Mouse (Mus musculus) hindbrain, embryonic 15.5 days (tissue): ENCODE results near the gene Tmem119. TPM values are rescaled to one million over a fixed set of nuclear protein-coding genes. Genes with fewer than 3 reads are reported as not detected.

ENCODE experiments used
- ATAC-seq: fragments of 200-750 bp; cut with Nextera tagmentation; 2 replicates; pipeline ENCODE4 v1.8.0; 2017; ENCODE audit warnings: low read depth, moderate number of reproducible peaks, moderate TSS enrichment; ENCODE audit not compliant: low FRiP score
- H3K27ac ChIP-seq: fragments of 300-500 bp; sonication (generic); replicated peaks from 2 replicates; pipeline ENCODE4 v1.5.1; 2015; ENCODE audit warnings: mild to moderate bottlenecking, inconsistent platforms
- H3K27me3 ChIP-seq: fragments of 300-500 bp; sonication (generic); 2 replicates; pipeline ENCODE4 v1.6.1; 2015; ENCODE audit warnings: control low read depth, inconsistent platforms
- H3K36me3 ChIP-seq: fragments of 300-500 bp; sonication (generic); 2 replicates; pipeline ENCODE4 v1.6.1; 2015; ENCODE audit warnings: control low read depth, inconsistent platforms
- H3K4me1 ChIP-seq: fragments of 300-500 bp; sonication (generic); replicated peaks from 2 replicates; pipeline ENCODE4 v1.6.1; 2015; ENCODE audit warnings: control low read depth, inconsistent platforms
- H3K4me2 ChIP-seq: fragments of 300-500 bp; sonication (generic); 2 replicates; pipeline ENCODE4 v1.6.1; 2015; ENCODE audit warnings: moderate library complexity, mild to moderate bottlenecking, inconsistent platforms
- H3K4me3 ChIP-seq: fragments of 300-500 bp; sonication (generic); 2 replicates; pipeline ENCODE4 v1.5.1; 2015; ENCODE audit warnings: mild to moderate bottlenecking, inconsistent platforms
- H3K9ac ChIP-seq: fragments of 300-500 bp; sonication (generic); 2 replicates; pipeline ENCODE4 v1.6.1; 2015; ENCODE audit warnings: inconsistent platforms
- H3K9me3 ChIP-seq: fragments of 300-500 bp; sonication (generic); 2 replicates; pipeline ENCODE4 v1.6.1; 2016; ENCODE audit warnings: control low read depth, inconsistent platforms
- WGBS: fragments of 180-500 bp; shearing (Covaris S2); methylation state at CpG from one replicate; pipeline ENCODE4 v1.1.7; 2015; 5-methylcytosine and 5-hydroxymethylcytosine counted together
- polyA plus RNA-seq: library from polyadenylated mRNA; unstranded; fragments of >200 nt; fragmentation: Nextera tagmentation; extraction: Ambion mirVana; gene quantifications from 2 replicates; pipeline ENCODE4 v1.2.1, GENCODE M21; 2015

The Tmem119 gene
- polyA plus RNA-seq, 1 experiment from 2014 or later, result 6.5 TPM

- Histone ChIP-seq H3K4me3 (peak overlapping the region; percentile 93), H3K9me3 (no peaks in the 10 kb centered on the region), H3K4me1 (peaks cover 33% of the 10 kb centered on the region), H3K27me3 (no peaks in the 10 kb centered on the region), H3K36me3 (peaks cover 21% of the 10 kb centered on the region), H3K9ac (peak overlapping the region; percentile 80), H3K27ac (peak overlapping the region; percentile 99), H3K4me2 (peak overlapping the region; percentile 97)
- ATAC-seq, result peak; percentile 87
- WGBS, result under 1% methylated on average over 92 of the region's 97 CpGs
Measured at GRCm38 (mm10) chr5:113771213-113772162, 28.8 kb downstream of the Tmem119 start.

GRCm38 (mm10) chr5:113768806-113769205, 31.5 kb downstream of the Tmem119 start:
- H3K9ac ChIP-seq, result no peak overlapping the region
- H3K4me1 ChIP-seq, result peaks cover 31% of the 10 kb centered on the region
- 95% methylated on average over 8 of the region's 8 CpGs for WGBS
- no peak overlapping the region for H3K4me3 ChIP-seq
- H3K36me3 ChIP-seq, result no peaks in the 10 kb centered on the region
- H3K27me3 ChIP-seq, result no peaks in the 10 kb centered on the region
- H3K9me3 ChIP-seq, result no peaks in the 10 kb centered on the region
- no peak overlapping the region; the same call in 1 of the 2 replicates for H3K4me2 ChIP-seq
- no peak overlapping the region for H3K27ac ChIP-seq
- ATAC-seq, result no peak

- WGBS, result 91% methylated on average over 13 of the region's 13 CpGs
- H3K27ac ChIP-seq, result no peak overlapping the region
- H3K9me3 ChIP-seq, result no peaks in the 10 kb centered on the region
- H3K4me3 ChIP-seq, result no peak overlapping the region
- no peak overlapping the region for H3K9ac ChIP-seq
- ATAC-seq, result no peak
- H3K36me3 ChIP-seq, result peaks cover 17% of the 10 kb centered on the region
- peaks cover 22% of the 10 kb centered on the region for H3K4me1 ChIP-seq
- H3K27me3 ChIP-seq, result no peaks in the 10 kb centered on the region
- no peak overlapping the region for H3K4me2 ChIP-seq
Measured at GRCm38 (mm10) chr5:113765641-113766526, 34.4 kb downstream of the Tmem119 start.

GRCm38 (mm10) chr5:113764426-113764825, 35.9 kb downstream of the Tmem119 start:
- ATAC-seq, result no peak
- Histone ChIP-seq H3K4me2 (no peak overlapping the region), H3K36me3 (peaks cover 30% of the 10 kb centered on the region), H3K9ac (no peak overlapping the region), H3K9me3 (no peaks in the 10 kb centered on the region), H3K4me1 (peaks cover 8% of the 10 kb centered on the region), H3K27me3 (no peaks in the 10 kb centered on the region), H3K27ac (no peak overlapping the region), H3K4me3 (no peak overlapping the region)
- 89% methylated on average over 7 of the region's 7 CpGs for WGBS

GRCm38 (mm10) chr5:113761585-113761984, 38.7 kb downstream of the Tmem119 start:
- Histone ChIP-seq H3K4me2 (no peak overlapping the region), H3K36me3 (peaks cover 55% of the 10 kb centered on the region), H3K9ac (no peak overlapping the region), H3K27ac (no peak overlapping the region), H3K4me1 (no peaks in the 10 kb centered on the region), H3K4me3 (no peak overlapping the region), H3K9me3 (no peaks in the 10 kb centered on the region), H3K27me3 (no peaks in the 10 kb centered on the region)
- 89% methylated on average over 2 of the region's 2 CpGs for WGBS
- no peak for ATAC-seq

- Histone ChIP-seq H3K27me3 (no peaks in the 10 kb centered on the region), H3K4me1 (no peaks in the 10 kb centered on the region), H3K4me3 (no peak overlapping the region), H3K9ac (no peak overlapping the region), H3K27ac (no peak overlapping the region), H3K4me2 (no peak overlapping the region), H3K9me3 (no peaks in the 10 kb centered on the region), H3K36me3 (peaks cover 95% of the 10 kb centered on the region)
- no peak for ATAC-seq
- WGBS, result 91% methylated on average over 15 of the region's 15 CpGs
Measured at GRCm38 (mm10) chr5:113755347-113756030, 44.8 kb downstream of the Tmem119 start.

GRCm38 (mm10) chr5:113751521-113752157, 48.7 kb downstream of the Tmem119 start:
- no peak for ATAC-seq
- no peak overlapping the region for H3K27ac ChIP-seq
- H3K36me3 ChIP-seq, result peaks cover 95% of the 10 kb centered on the region
- H3K4me3 ChIP-seq, result no peak overlapping the region
- 89% methylated on average over 9 of the region's 9 CpGs for WGBS
- no peaks in the 10 kb centered on the region for H3K27me3 ChIP-seq
- no peaks in the 10 kb centered on the region for H3K4me1 ChIP-seq
- H3K9ac ChIP-seq, result no peak overlapping the region
- H3K4me2 ChIP-seq, result no peak overlapping the region
- H3K9me3 ChIP-seq, result no peaks in the 10 kb centered on the region

GRCm38 (mm10) chr5:113748556-113749331, 51.6 kb downstream of the Tmem119 start:
- H3K4me2 ChIP-seq, result no peak overlapping the region
- ATAC-seq, result no peak
- H3K9me3 ChIP-seq, result no peaks in the 10 kb centered on the region
- no peak overlapping the region for H3K27ac ChIP-seq
- no peak overlapping the region for H3K4me3 ChIP-seq
- no peaks in the 10 kb centered on the region for H3K4me1 ChIP-seq
- no peaks in the 10 kb centered on the region for H3K27me3 ChIP-seq
- H3K9ac ChIP-seq, result no peak overlapping the region
- WGBS, result 90% methylated on average over 13 of the region's 13 CpGs
- peaks cover 95% of the 10 kb centered on the region for H3K36me3 ChIP-seq

GRCm38 (mm10) chr5:113747629-113748028, 52.7 kb downstream of the Tmem119 start:
- 87% methylated on average over 5 of the region's 5 CpGs for WGBS
- no peak overlapping the region for H3K9ac ChIP-seq
- no peaks in the 10 kb centered on the region for H3K27me3 ChIP-seq
- H3K27ac ChIP-seq, result no peak overlapping the region
- ATAC-seq, result no peak
- no peak overlapping the region for H3K4me2 ChIP-seq
- no peaks in the 10 kb centered on the region for H3K9me3 ChIP-seq
- no peak overlapping the region for H3K4me3 ChIP-seq
- no peaks in the 10 kb centered on the region for H3K4me1 ChIP-seq
- H3K36me3 ChIP-seq, result peaks cover 95% of the 10 kb centered on the region
